ENCODE assay signal across 9 mouse cellular contexts in the genomic region with DNA sequence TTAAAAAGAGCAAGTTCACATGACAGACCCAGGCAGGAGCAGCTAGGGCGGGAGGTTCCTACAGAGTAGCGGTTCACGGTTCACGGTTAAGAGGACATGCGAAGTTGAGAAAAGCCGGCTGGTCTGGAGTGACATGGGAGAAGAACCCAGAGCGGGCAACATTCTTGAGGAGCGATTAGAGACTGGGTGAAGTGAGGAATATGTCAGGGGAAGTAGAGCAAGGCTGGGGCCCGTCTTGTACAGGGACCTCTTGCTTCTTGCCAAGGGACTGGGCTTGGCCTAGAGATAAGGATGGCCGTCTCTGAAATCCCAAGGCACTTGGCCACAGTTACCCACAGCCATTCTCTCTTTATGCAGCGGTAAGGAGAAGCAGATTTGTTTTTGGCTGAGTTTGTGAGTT. TPM values are rescaled to one million over a fixed set of nuclear protein-coding genes. Genes with fewer than 3 reads are reported as not detected.
DNase-seq lines count a peak whose midpoint lies in the region; ATAC-seq lines count a peak whose summit lies in the region.
"Had no signal": no experiment of that assay in that cellular context is flagged by ENCODE, and none has a peak within 500 bp of the region (broad histone marks: within the 10 kb centered on the region; RNA-seq: fewer than 3 reads in every experiment).

No protein-coding gene starts in this region.

- no peak for ATAC-seq in kidney, embryonic 14.5 days (ENCODE audit: low FRiP score, low TSS enrichment)
- no peak for ATAC-seq in limb, embryonic 11.5 days (ENCODE audit: insufficient number of reproducible peaks, low FRiP score, low TSS enrichment, low read depth)
- ATAC-seq in neural tube, embryonic 14.5 days (ENCODE audit: low read depth), result no peak
- no peak for ATAC-seq in CD4-positive, CD25-positive, alpha-beta regulatory T cell, adult 4 months

- peak overlapping the region; percentile 90 for H3K4me3 ChIP-seq in kidney, embryonic 14.5 days (ENCODE audit: low read length)
- H3K4me3 ChIP-seq in erythroblast, embryonic 14.5 days (replicated peaks), result peak overlapping the region; percentile 91
- peak overlapping the region; percentile 79 for H3K4me3 ChIP-seq in limb, embryonic 11.5 days (ENCODE audit: low read depth, low read length)
- peak overlapping the region; percentile 85 for H3K4me3 ChIP-seq in neural tube, embryonic 14.5 days (ENCODE audit: low read depth, low read length)

- 13% methylated on average over 11 of the region's 11 CpGs for WGBS in kidney, embryonic 14.5 days
- WGBS in limb, embryonic 11.5 days, result 64% methylated on average over 11 of the region's 11 CpGs
- 69% methylated on average over 11 of the region's 11 CpGs for WGBS in neural tube, embryonic 14.5 days

- H3K4me1 ChIP-seq in kidney, embryonic 14.5 days (ENCODE audit: control insufficient read depth, insufficient read depth, low read length), result peaks cover 21% of the 10 kb centered on the region
- H3K4me1 ChIP-seq in erythroblast, embryonic 14.5 days (ENCODE audit: control insufficient read depth), result peaks cover 60% of the 10 kb centered on the region
- peaks cover 14% of the 10 kb centered on the region for H3K4me1 ChIP-seq in limb, embryonic 11.5 days (ENCODE audit: control insufficient read depth, insufficient read depth, low read length)
- H3K4me1 ChIP-seq in neural tube, embryonic 14.5 days (ENCODE audit: control insufficient read depth, insufficient read depth, low read length), result peaks cover 16% of the 10 kb centered on the region; the same call in 1 of the 2 replicates

- H3K9ac ChIP-seq in kidney, embryonic 14.5 days (ENCODE audit: low read depth, low read length), result peak overlapping the region; percentile 95; the same call in 1 of the 2 replicates
- peak overlapping the region; percentile 93 for H3K9ac ChIP-seq in limb, embryonic 11.5 days (ENCODE audit: low read length)
- no peak overlapping the region for H3K9ac ChIP-seq in neural tube, embryonic 14.5 days (replicated peaks; ENCODE audit: low read depth, low read length)

- DNase-seq in kidney, postnatal 36 days, result no peak
- DNase-seq in limb, embryonic 11.5 days (ENCODE audit: low spot score), result no peak
- DNase-seq in adrenal gland, adult 18-20 months (ENCODE audit: low spot score in 2 of 2), result no peak
- no peak for DNase-seq in cerebellum, adult 9-10 months
- DNase-seq: gastrocnemius, postnatal 10 days had no signal

- no peaks in the 10 kb centered on the region for H3K27me3 ChIP-seq in kidney, embryonic 14.5 days (ENCODE audit: control insufficient read depth, insufficient read depth, low read length)
- peaks cover 20% of the 10 kb centered on the region for H3K27me3 ChIP-seq in erythroblast, embryonic 14.5 days (ENCODE audit: control insufficient read depth)
- no peaks in the 10 kb centered on the region for H3K27me3 ChIP-seq in limb, embryonic 11.5 days (ENCODE audit: control insufficient read depth, insufficient read depth, low read length)
- H3K27me3 ChIP-seq in neural tube, embryonic 14.5 days (ENCODE audit: control insufficient read depth, insufficient read depth, low read length), result no peaks in the 10 kb centered on the region

- H3K36me3 ChIP-seq in kidney, embryonic 14.5 days (ENCODE audit: control insufficient read depth, insufficient read depth, low read length), result peaks cover 8% of the 10 kb centered on the region; the same call in 1 of the 2 replicates
- H3K36me3 ChIP-seq in erythroblast, embryonic 14.5 days (ENCODE audit: control insufficient read depth), result peaks cover 36% of the 10 kb centered on the region
- peaks cover 9% of the 10 kb centered on the region; the same call in 1 of the 2 replicates for H3K36me3 ChIP-seq in limb, embryonic 11.5 days (ENCODE audit: control insufficient read depth, insufficient read depth, low read length)
- no peaks in the 10 kb centered on the region for H3K36me3 ChIP-seq in neural tube, embryonic 14.5 days (ENCODE audit: control insufficient read depth, insufficient read depth, low read length)

- H3K27ac ChIP-seq in kidney, embryonic 14.5 days (ENCODE audit: low read depth, low read length), result no peak overlapping the region
- H3K27ac ChIP-seq in limb, embryonic 11.5 days (replicated peaks; ENCODE audit: low read depth, low read length), result no peak overlapping the region
- H3K27ac ChIP-seq in neural tube, embryonic 14.5 days (ENCODE audit: low read depth, low read length), result no peak overlapping the region

- H3K9me3 ChIP-seq in kidney, embryonic 14.5 days (ENCODE audit: control insufficient read depth, low read length), result no peaks in the 10 kb centered on the region
- H3K9me3 ChIP-seq in erythroblast, embryonic 14.5 days (ENCODE audit: control insufficient read depth, low read length), result no peaks in the 10 kb centered on the region
- H3K9me3 ChIP-seq in limb, embryonic 11.5 days (ENCODE audit: control insufficient read depth, low read length), result no peaks in the 10 kb centered on the region
- H3K9me3 ChIP-seq in neural tube, embryonic 14.5 days (ENCODE audit: control insufficient read depth, low read length), result no peaks in the 10 kb centered on the region

- peak overlapping the region; percentile 51 for H3K4me2 ChIP-seq in kidney, embryonic 14.5 days (replicated peaks; ENCODE audit: low read depth, low read length)
- H3K4me2 ChIP-seq in limb, embryonic 11.5 days (ENCODE audit: low read depth, severe bottlenecking), result peak overlapping the region; percentile 88
- peak overlapping the region; percentile 84 for H3K4me2 ChIP-seq in neural tube, embryonic 14.5 days (ENCODE audit: low read depth, low read length)

RNA-seq across cellular contexts. Expression of gene F2r, which starts 1.8 kb away (rescaled TPM):
- 66.9 and 128 TPM in 2 replicates for polyA plus RNA-seq in kidney, embryonic 14.5 days (2014; fragmentation: Nextera tagmentation; extraction: Ambion mirVana)
- 0.43 and 0.76 TPM in 2 replicates for polyA plus RNA-seq in erythroblast, embryonic 14.5 days (2012)
- 147 and 157 TPM in 2 replicates for polyA plus RNA-seq in limb, embryonic 11.5 days (2014; fragmentation: Nextera tagmentation; extraction: Ambion mirVana)
- polyA plus RNA-seq in neural tube, embryonic 14.5 days (2014; fragmentation: Nextera tagmentation; extraction: Ambion mirVana), result 65.2 and 74.2 TPM in 2 replicates
- 10 to 100 TPM; 21.4 to 25.0 TPM for polyA plus RNA-seq in CD4-positive, CD25-positive, alpha-beta regulatory T cell, adult 4 months (2017; shearing (Covaris generic))
- 100 to 1,000 TPM in 1 of 2 experiments, 10 to 100 TPM in 1; 91.0 to 163 TPM for total RNA-seq in adrenal gland, adult 18-20 months (2021)

Comparison
In these comparisons a context has a peak if more than half of its experiments do, and no peak if none do; other contexts are left out.
1. RNA of gene F2r, which starts 1.8 kb away (polyA plus RNA-seq): 147 to 157 TPM in limb, embryonic 11.5 days, 66.9 to 128 TPM in kidney, embryonic 14.5 days, 65.2 to 74.2 TPM in neural tube, embryonic 14.5 days and 21.4 to 25.0 TPM in CD4-positive, CD25-positive, alpha-beta regulatory T cell, adult 4 months; 0.43 to 0.76 TPM in erythroblast, embryonic 14.5 days; every median in the first group is over 10 times any median in the second.
2. Peak in every context shown above with its lines, with median percentiles within 50 percentile points of each other: H3K4me2 ChIP-seq and H3K4me3 ChIP-seq.